Mouse (Mus musculus) embryonic fibroblast, embryonic 13.5 days (primary cell): ENCODE data around the gene Brap.

ENCODE experiments used
- CTCF ChIP-seq: IDR thresholded peaks from 2 replicates; pipeline ENCODE4 v1.5.1; 2011; ENCODE audit warnings: mild to moderate bottlenecking, control low read depth, low read length, moderate library complexity, borderline replicate concordance; ENCODE audit not compliant: insufficient read depth
- POLR2A ChIP-seq: IDR thresholded peaks from 2 replicates; pipeline ENCODE4 v1.6.1; 2011; ENCODE audit warnings: low read depth, mild to moderate bottlenecking, control low read depth, low read length, moderate library complexity

- TF ChIP-seq CTCF (no peak), POLR2A (no peak)
Measured at GRCm38 (mm10) chr5:121690482-121691211, 30.3 kb downstream of the Brap start.
